Mouse (Mus musculus) right cerebral cortex, postnatal 25 days (tissue): ENCODE results near the gene Smg1.

Experiments used
- DNase-seq: peaks from one replicate; pipeline ENCODE4 v3.0.0; 2022

The Smg1 gene

DNA sequence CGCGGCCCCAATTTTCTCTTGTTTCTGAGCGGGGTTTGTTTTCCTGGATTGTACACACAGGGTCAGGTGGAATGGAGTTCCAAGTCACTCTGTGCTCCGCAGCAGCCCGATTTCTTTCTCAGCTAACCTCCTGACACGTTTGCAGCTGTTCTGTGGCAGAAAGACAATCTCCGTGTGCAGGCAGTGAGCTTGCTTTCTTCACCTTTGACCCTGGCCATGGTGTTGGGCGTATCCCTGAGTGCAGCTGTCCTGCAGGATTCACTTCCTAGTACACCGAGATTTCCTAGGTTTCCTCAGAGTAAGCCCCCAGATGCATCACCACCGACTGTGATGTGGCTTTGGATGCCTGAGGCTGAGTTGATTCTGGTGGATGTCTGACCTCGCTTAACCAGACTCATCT is 108.3 kb downstream of the Smg1 start:
- DNase-seq: no peak

DNA sequence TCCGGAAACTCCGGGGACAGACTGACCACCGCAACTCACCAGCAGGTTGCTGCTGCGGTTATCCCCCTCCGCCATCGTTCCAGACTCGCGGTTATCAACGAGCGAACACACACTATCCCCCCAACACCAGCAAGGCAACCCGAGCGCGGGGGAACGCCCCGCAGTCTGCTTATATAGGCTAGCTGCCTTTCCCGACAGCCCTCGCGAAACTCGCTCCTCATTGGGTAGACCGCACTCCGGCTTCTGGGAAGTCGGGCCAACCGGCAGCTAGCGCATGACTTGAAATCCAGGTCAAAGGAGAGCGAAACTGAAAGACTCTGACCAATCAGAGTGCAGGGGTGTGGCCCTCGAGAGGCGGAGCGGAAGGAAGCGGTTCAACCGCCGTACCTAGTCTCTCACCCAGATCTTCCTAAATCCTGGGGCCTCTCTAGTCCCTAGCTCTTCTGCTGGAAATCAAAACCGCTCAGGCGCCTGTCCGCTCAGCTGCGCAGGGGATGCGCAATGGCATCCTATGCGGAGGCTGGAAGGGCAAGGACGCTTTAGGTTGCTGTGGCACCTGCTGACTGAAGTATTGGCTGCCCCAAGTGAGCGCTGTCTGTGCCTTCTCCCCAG is 113.9 kb downstream of the Smg1 start, which contains the start of gene Arl6ip1:
Gene Arl6ip1 (minus strand): TSS at position 233 of the 612 bp plus-strand sequence.
- peak; percentile 95 for DNase-seq

DNA sequence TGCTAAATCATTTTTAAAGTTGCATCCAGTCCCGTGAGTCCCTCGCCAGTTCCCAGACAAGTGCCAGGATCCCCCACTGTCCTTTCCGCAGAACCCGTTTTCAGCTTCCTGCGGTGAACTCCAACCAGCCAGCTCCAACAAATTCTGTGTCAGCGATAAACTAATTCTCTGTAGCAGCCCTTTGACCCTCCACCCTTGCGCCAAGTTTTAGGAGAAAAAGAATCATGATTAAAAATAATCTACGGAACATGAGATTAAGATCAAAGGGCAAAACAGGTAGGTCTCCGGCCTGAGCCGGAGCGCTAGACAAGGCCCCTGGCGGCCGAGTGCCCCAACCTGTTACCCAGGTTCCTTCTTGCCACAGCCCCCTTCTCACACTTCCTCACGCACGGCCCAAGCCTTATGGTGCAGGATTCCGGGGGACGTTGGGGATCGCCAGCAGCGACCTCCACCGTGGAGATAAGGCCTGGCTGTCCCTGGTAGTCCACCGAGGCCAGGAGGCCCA is 114.5 kb downstream of the Smg1 start:
- peak; percentile 28 for DNase-seq

DNA sequence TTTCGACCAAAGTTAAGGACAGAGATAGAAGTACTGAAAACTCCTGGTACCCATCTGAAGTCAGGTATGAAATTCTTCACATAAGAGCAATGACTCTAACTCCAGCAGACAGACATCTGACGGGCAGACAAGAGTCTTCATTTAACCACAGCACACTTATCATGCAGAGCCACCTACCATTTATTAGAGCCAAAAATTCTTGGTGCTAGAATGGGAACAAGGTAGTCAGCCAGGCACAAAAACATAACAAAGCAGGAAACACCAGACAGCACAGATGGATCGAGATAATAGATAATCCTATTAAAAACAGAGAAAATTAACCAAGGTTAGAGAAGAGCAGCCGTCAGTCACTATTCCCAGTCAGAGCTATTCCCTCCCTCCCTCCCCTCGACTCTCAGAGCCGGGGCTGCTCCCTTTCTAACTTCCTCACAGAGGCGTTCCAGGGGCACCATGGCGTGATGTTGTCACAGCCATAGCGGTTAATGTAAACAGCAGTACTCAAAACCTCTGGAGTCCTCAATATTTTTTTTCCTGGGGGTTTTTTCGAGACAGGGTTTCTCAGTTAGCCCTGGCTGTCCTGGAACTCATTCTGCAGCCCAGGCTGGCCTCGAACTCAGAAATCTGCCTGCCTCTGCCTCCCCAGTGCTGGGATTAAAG is 117.1 kb downstream of the Smg1 start:
- DNase-seq: no peak

DNA sequence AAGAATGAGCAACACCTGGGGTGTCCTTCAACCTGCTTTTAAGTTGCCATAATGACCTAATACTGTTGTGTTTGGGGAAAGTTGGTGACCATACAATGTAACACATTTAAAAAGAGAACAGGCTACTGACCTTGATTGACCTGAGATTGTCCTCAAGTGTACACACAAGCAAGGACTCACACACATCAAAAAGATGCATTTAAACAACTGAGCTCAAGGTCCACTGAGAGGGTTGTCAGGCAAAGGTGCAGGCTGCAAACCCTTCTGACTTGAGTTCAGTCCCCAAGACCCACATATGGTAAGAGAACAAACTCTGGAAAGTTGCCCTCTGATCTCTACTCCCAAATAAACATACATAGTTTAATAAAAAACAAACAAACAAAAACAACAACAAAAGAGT is 117.7 kb downstream of the Smg1 start:
- no peak for DNase-seq

DNA sequence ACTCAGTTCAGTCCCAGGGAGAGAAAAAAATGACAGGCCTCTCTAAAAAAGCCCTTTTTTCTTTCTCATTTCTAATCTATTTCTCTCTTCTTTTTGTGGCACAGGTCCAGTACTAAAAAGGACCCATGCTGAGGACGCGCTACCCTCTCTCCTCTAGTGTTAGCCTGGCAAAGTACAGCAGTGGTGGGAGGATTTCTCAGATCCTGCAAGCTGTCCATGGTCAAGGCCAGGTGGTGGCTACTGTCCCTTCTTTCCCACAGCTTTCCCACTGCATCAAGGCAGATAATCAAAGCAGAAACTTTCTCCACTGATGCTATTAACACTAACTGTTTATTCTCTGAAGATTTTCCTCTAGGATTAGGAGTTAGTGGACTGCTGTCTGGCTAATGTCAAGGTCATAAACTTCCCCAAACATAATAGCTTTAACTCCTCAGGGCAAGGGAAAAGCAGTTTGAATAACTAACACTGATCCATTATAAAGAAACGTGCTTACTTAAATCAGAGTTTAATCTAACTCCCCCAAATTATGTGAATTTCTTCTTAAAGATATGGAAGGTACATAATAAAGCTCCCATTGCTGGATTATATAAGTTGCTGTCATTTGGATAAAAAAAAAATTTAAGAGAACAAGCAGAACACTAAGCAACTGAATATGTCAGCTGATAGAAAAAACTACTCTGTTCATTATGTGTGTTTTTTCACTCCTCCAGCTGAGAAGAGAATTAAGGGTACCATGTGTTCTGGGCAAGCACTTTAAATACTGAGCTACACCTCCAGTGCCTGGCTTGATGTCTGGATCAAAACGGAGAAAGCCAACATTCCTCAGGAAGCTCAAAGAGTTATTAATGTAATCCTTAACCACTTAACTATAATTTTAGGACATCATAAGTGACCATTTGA is 119.7 kb downstream of the Smg1 start:
- DNase-seq: no peak

DNA sequence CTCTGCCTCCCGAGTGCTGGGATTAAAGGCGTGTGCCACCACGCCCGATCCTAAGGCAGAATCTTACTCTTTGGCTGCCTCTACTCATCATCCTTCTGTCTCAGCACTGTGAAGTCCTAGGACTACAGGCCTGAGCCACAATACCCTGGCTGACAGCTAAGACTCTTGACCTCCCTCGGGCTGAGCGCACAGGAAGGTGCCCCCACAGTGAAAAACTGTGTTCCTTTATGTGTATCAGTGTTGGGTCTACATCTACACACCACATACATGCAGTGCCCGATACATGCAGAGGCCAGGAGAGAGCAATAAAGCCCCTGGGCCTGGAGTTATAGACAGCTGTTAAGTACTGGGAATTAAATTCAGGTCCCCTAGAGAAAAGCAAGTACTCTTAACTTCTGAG is 121.2 kb downstream of the Smg1 start:
- no peak for DNase-seq

DNA sequence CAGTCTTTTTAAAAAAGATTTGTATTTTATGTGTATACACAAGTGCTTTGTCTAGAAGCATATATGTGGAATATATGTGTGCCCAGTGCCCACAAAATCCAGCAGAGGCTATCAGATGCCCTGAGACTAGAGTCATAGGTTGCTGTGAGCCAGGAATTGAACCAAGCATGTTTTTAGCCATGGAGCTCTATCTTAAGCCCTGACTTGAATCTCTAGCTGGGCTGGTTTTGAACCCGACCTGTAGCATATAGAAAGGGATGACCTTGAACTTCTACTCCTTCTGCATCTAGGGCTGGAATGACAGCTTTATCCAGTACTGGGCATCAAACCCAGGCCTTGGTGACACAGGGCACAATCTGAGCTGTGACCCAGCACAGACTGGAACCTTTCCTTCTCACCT is 122.8 kb downstream of the Smg1 start:
- no peak for DNase-seq

DNA sequence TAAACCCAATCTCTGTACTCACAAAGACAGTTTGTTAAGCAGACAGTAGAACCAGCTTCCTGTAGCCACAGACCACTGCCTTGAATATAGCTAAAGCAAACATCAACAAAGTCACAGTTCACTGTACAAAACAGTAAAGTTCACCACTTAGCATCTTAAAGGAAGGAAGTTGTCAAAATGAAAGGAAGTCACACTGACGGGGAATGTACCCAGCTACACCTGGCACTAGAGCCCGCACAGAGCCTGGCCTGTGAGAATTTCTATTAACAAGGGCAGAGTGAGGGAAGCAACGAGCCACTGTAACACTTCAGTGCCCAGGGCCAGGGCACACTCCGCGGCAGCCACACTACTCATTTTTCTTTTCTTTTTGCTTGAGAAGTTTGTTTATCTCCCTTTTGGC is 123.5 kb downstream of the Smg1 start:
- no peak for DNase-seq

DNA sequence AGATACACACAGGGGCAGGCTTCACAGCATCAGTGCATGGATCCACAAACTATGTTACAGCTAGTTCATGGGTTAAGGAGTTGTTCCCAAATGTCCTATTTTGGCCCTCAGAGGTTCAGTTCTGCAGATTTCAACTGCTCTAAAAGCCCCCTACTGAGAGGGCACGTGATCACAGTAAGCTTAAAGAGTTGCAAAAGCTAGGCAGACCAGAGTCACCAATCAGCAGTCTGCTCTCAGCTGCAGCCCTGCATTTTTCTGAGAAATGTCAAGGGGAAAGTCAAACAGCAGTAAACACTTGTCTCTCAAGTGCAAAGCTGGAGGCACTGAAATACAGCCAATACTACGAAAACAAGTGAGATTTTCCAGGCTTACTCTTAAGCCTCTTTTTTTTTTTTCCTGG is 124.3 kb downstream of the Smg1 start:
- DNase-seq: no peak

DNA sequence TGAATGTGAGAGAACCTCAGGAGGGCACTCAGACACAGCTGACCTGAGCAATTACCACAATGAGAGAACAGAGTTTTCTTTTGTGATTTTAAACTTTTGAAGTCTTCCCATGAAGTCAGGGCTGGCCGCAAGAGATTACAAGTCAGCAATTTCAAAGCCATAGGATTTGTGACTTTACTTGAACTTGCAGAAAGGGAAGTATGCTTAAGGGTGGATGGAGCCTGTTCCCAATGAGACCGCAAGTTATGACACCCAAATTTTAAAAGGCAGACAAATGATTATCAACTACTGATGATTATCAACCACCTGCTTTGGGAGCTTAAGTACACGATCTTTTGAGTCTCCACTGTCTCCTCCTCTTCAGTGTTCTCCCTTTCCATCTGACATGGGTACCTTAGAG is 125.0 kb downstream of the Smg1 start:
- DNase-seq: no peak

DNA sequence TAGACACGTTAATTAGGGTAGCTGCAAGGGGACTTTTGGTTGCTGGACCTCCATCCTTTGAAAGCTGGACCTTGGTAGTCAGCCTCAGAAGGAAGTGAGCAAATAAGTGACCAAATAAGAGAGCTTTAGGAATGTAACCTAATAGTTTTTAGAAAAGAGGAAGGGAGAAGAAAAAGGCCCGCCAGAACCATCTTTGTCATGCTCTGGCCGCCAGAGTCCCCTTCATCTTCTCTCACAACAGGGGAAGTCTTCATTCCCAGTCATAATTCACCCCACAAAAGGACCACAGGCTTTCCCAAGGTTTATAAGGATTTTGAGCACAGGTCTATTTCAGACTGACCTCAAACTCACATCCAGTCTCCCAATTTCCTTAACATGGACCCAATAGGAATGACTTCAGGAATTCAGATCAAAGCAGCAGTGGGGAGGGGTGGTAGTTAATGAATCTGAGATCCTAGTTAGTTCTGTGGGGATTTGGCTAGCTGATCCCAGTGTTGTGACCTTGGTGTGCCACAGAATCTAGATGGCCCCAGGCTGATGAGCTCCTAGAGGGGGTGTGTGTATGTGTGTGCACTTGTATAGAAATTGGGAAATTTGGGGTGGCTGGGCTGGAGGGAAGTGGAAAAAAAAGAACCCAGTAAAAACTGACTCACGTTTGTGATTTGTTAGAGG is 125.8 kb downstream of the Smg1 start:
- DNase-seq: no peak

DNA sequence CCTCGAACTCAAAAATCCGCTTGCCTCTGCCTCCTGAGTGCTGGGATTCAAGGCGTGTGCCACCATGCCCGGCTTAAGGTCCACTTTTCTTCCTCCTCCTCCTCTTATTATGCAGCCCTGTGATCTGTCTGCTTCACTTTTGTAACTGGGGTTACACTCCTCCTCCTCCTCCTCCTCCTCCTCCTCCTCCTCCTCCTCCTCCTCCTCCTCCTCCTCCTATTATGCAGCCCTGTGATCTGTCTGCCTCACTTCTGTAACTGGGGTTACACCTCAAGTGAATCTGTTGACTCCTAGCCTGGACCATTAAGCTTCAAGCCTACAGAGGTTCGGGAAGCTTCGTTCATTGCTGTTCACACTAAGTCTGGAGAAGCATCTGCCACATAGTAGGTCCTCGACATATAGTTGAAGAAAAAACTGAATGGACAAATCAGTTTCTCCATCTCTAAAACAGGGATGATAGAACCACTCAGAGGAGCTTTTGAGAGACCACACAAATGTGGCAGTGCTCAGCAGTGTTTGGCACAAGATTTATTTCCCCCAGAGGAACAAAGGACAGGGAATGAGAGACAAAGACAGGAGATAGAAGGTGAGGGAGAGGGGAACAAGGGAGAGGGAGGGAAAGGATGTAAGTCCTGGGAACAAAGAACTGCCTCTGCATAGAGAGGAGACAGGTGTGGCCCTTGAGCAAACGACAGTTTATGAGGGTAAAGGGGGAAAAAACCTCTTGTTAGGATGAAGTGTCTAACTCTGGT is 126.5 kb downstream of the Smg1 start:
- no peak for DNase-seq

DNA sequence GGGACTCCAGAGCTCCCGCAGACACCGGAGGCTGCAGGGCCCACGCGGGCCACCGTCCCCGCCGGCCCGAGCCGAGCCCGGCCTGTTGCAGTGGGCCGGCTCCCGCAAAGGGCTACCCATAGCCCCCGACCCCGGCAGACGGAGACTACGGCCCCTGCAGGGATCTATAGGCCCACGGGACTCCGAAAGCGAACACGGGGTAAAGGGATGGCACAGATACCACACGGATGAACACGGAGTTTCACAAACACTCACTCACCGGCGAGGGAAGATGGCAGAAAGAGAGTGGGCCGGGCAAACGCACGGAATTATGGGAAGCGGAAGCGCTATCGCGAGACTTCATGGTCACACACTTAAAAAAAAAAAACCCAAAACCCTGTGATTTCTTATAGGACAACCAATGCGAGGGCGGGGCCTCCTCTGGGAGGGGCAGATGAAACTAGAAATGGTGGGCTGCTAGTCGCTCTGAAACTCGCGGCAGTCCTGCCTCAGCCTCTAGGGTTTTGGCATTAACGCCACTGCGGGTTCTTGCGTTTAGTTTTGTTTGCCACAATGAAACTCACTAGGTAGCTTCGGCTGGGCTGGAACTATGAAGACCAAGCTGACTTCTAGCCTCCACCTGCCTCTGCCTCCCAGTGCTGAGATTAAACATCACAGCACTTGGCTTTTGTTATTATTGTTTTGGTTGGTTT is 127.4 kb downstream of the Smg1 start, which contains the start of gene Rps15a:
Gene Rps15a (minus strand): TSS at position 312 of the 692 bp plus-strand sequence.
- peak; percentile 94 for DNase-seq

DNA sequence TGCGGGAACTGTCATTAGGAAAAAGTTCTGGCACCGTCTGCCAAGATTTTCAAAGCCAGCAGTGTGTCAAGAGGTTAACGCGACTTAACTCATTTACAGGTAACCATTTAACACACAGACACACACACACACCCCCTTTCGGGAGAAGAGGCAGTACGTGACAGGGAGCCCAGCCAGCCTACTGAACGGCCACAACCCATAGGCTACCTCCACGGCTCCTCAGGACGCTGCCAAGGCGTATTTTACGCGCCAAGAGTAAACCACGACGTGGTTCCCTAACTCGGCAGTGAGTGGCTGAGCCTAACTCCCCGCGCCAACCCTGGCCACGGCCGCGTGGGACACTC is 128.0 kb downstream of the Smg1 start:
- no peak for DNase-seq

DNA sequence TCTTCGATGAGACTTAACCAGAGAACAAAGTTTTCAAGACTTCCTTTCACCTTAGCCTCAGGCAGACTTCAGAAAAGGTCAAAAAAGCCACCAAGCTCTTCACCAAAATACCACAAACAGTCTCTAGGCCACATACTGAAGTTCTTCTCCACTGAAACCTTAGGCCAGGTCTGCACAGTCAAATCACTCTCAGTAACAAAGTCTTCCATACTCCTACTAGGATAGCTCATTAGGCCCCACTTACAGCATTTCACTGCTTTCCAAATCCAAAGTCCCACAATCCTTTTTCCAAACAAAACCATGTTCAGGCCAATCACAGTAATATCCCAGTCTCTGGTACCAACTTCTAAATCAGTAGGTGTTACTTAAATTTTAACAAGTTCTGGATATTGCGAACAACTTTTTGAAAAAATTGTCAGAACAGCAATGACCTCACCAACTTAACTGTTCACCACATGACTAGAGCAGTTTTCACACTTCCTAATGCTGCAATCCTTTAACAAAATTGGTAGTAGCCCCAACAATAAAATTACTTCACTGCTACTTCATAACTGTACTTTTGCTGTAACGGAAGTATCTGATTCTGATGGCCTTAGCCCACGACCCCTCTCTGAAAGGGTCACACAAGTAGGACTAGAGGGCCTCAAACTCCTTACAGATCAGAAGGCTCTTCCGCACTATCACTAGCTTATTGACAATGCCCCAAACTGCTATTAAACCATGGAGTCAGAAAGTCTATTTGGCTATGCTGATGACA is 129.8 kb downstream of the Smg1 start:
- no peak for DNase-seq

DNA sequence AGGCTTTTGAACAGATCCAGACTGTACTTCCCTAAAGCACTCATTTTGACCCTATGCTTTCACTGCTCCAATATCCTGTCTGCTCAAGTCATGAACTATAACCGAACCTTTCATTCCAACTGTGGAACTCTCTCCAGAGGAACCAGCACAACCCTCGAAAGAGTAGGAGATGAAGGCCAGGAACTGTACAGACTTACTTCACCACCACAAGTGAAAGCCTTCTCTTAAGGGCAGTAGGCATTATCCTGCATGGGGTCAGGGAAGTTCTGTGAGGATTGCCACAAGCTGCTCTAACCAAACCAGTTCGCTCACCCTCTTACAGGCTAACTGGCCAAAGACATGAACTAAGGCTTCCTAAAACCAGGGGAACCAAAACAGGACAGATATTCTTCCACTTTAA is 132.3 kb downstream of the Smg1 start:
- DNase-seq: no peak

DNA sequence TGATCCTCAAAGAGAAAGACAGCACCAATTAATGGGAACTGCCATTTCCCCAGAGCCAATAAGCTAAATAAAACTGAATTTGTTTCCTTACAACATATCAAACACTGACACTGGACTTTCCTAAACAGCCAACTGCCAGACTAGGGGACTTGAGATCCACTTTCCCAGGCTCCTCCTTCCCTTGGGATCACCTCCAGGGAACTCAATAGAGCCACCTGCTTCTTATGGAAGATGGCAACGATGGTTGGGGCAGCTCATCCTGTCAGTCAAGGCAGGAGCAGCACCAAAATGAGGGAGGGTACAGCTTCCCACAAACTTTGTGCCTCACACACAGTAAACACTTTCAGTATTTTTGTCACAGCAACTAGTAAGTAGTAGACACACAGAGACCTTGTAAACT is 135.8 kb downstream of the Smg1 start:
- DNase-seq: no peak

DNA sequence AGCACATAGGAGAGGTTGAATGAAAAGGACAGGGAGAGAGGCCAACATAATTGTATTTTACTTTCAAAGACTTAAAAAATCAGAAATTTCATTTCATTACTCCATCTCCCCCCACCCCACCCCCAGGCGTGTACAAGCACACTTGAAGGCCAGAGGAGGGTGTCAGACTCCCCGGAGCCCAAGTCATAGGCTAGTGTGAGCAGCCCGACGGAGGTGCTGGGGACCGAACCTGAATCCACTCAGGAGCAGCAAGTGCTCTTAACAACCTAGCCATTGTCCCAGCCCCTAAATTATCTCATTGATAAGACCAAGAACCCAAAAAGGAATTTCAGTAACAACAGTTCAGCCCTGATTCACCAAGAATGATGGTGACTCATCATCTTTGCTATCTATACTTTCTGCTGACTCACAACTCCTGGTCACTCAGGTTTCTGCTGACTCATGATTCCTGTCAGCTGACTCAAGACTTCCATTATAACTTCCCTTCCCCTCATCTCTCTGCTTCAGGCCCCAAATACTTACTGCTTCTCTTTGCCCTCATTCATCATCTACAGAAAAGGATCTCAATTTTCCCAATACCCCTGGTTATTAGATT is 138.9 kb downstream of the Smg1 start:
- DNase-seq: no peak
